Mouse (Mus musculus) heart, embryonic 15.5 days (tissue): ENCODE data around the gene Sox30. TPM values are rescaled to one million over a fixed set of nuclear protein-coding genes. Genes with fewer than 3 reads are reported as not detected.

Experiments
- ATAC-seq: fragments of 200-750 bp; cut with Nextera tagmentation; replicated peaks from 2 replicates; pipeline ENCODE4 v1.8.0; 2017; ENCODE audit warnings: low read depth, moderate TSS enrichment; ENCODE audit not compliant: insufficient number of reproducible peaks, insufficient read depth, low FRiP score
- H3K27ac ChIP-seq: fragments of 300-500 bp; sonication (generic); 2 replicates; pipeline ENCODE4 v1.5.1; 2015; ENCODE audit warnings: mild to moderate bottlenecking, inconsistent platforms
- H3K27me3 ChIP-seq: fragments of 300-500 bp; sonication (generic); 2 replicates; pipeline ENCODE4 v1.6.1; 2015; ENCODE audit warnings: inconsistent platforms
- H3K36me3 ChIP-seq: fragments of 300-500 bp; sonication (generic); 2 replicates; pipeline ENCODE4 v1.6.1; 2015; ENCODE audit warnings: mild to moderate bottlenecking, inconsistent platforms
- H3K4me1 ChIP-seq: fragments of 300-500 bp; sonication (generic); replicated peaks from 2 replicates; pipeline ENCODE4 v1.6.1; 2015; ENCODE audit warnings: inconsistent platforms
- H3K4me2 ChIP-seq: fragments of 300-500 bp; sonication (generic); 2 replicates; pipeline ENCODE4 v1.6.1; 2015; ENCODE audit warnings: inconsistent platforms, mild to moderate bottlenecking, moderate library complexity
- H3K4me3 ChIP-seq: fragments of 300-500 bp; sonication (generic); 2 replicates; pipeline ENCODE4 v1.5.1; 2015; ENCODE audit warnings: mild to moderate bottlenecking, inconsistent platforms
- H3K9ac ChIP-seq: fragments of 300-500 bp; sonication (generic); 2 replicates; pipeline ENCODE4 v1.6.1; 2015; ENCODE audit warnings: mild to moderate bottlenecking, inconsistent platforms
- H3K9me3 ChIP-seq: fragments of 300-500 bp; sonication (generic); replicated peaks from 2 replicates; pipeline ENCODE4 v1.6.1; 2016; ENCODE audit warnings: inconsistent platforms
- WGBS: fragments of 180-500 bp; shearing (Covaris S2); methylation state at CpG from one replicate; pipeline ENCODE4 v1.1.7; 2015; ENCODE audit warnings: mixed read lengths; 5-methylcytosine and 5-hydroxymethylcytosine counted together
- polyA plus RNA-seq: library from polyadenylated mRNA; unstranded; fragments of >200 nt; fragmentation: Nextera tagmentation; extraction: Ambion mirVana; gene quantifications from 2 replicates; pipeline ENCODE4 v1.2.1, GENCODE M21; 2015

Sox30 gene
- polyA plus RNA-seq, 1 experiment from 2014 or later, result 0.20 TPM

- H3K36me3 ChIP-seq, result no peaks in the 10 kb centered on the region
- ATAC-seq, result no peak
- no peak overlapping the region for H3K4me2 ChIP-seq
- no peak overlapping the region for H3K27ac ChIP-seq
- H3K4me3 ChIP-seq, result no peak overlapping the region
- no peaks in the 10 kb centered on the region; the same call in 1 of the 2 replicates for H3K4me1 ChIP-seq
- no peaks in the 10 kb centered on the region for H3K9me3 ChIP-seq
- no peaks in the 10 kb centered on the region for H3K27me3 ChIP-seq
- WGBS, result 68% methylated on average over 1 of the region's 1 CpGs
- no peak overlapping the region for H3K9ac ChIP-seq
Measured at GRCm38 (mm10) chr11:46020246-46020645, 40.1 kb downstream of the Sox30 start.

GRCm38 (mm10) chr11:46021850-46022249 is 41.7 kb downstream of the Sox30 start:
- no peak overlapping the region for H3K27ac ChIP-seq
- H3K4me1 ChIP-seq, result no peaks in the 10 kb centered on the region
- no peaks in the 10 kb centered on the region for H3K27me3 ChIP-seq
- H3K4me3 ChIP-seq, result no peak overlapping the region
- H3K9ac ChIP-seq, result no peak overlapping the region
- no peaks in the 10 kb centered on the region for H3K36me3 ChIP-seq
- no peak for ATAC-seq
- H3K9me3 ChIP-seq, result no peaks in the 10 kb centered on the region
- no peak overlapping the region for H3K4me2 ChIP-seq

GRCm38 (mm10) chr11:46022983-46023382 is 42.9 kb downstream of the Sox30 start:
- no peaks in the 10 kb centered on the region for H3K36me3 ChIP-seq
- no peak overlapping the region; the same call in 1 of the 2 replicates for H3K9ac ChIP-seq
- ATAC-seq, result no peak
- no peak overlapping the region for H3K27ac ChIP-seq
- no peak overlapping the region for H3K4me3 ChIP-seq
- H3K4me1 ChIP-seq, result no peaks in the 10 kb centered on the region
- no peak overlapping the region for H3K4me2 ChIP-seq
- no peaks in the 10 kb centered on the region for H3K9me3 ChIP-seq
- H3K27me3 ChIP-seq, result no peaks in the 10 kb centered on the region
- 58% methylated on average over 6 of the region's 6 CpGs for WGBS

- 43% methylated on average over 7 of the region's 7 CpGs for WGBS
- Histone ChIP-seq H3K9ac (no peak overlapping the region), H3K27ac (0 out of 2 replicates have a peak overlapping the region, but pooled peaks have one; percentile 13), H3K4me1 (peaks cover 8% of the 10 kb centered on the region), H3K36me3 (no peaks in the 10 kb centered on the region), H3K27me3 (no peaks in the 10 kb centered on the region), H3K9me3 (no peaks in the 10 kb centered on the region), H3K4me2 (no peak overlapping the region), H3K4me3 (no peak overlapping the region)
- ATAC-seq, result 0 out of 2 replicates have a peak, but pooled peaks have one; percentile 27
Measured at GRCm38 (mm10) chr11:46025962-46026392, 45.9 kb downstream of the Sox30 start.

- H3K4me3 ChIP-seq, result no peak overlapping the region
- H3K27me3 ChIP-seq, result no peaks in the 10 kb centered on the region
- no peaks in the 10 kb centered on the region for H3K36me3 ChIP-seq
- no peak overlapping the region for H3K27ac ChIP-seq
- 79% methylated on average over 6 of the region's 6 CpGs for WGBS
- no peak overlapping the region for H3K4me2 ChIP-seq
- no peak for ATAC-seq
- H3K4me1 ChIP-seq, result peaks cover 8% of the 10 kb centered on the region
- H3K9me3 ChIP-seq, result no peaks in the 10 kb centered on the region
- no peak overlapping the region for H3K9ac ChIP-seq
Measured at GRCm38 (mm10) chr11:46027952-46028814, 48.1 kb downstream of the Sox30 start.

GRCm38 (mm10) chr11:46029485-46029884 is 49.4 kb downstream of the Sox30 start:
- 21% methylated on average over 2 of the region's 2 CpGs for WGBS
- Histone ChIP-seq H3K9me3 (no peaks in the 10 kb centered on the region), H3K36me3 (no peaks in the 10 kb centered on the region), H3K4me2 (no peak overlapping the region), H3K9ac (no peak overlapping the region), H3K27ac (no peak overlapping the region), H3K4me3 (no peak overlapping the region), H3K27me3 (no peaks in the 10 kb centered on the region), H3K4me1 (peaks cover 8% of the 10 kb centered on the region)
- ATAC-seq, result no peak

- 90% methylated on average over 2 of the region's 2 CpGs for WGBS
- no peak overlapping the region for H3K27ac ChIP-seq
Measured at GRCm38 (mm10) chr11:46030026-46030425, 49.9 kb downstream of the Sox30 start.

GRCm38 (mm10) chr11:46031470-46031869 is 51.4 kb downstream of the Sox30 start:
- 51% methylated on average over 3 of the region's 3 CpGs for WGBS
- no peaks in the 10 kb centered on the region for H3K27me3 ChIP-seq
- ATAC-seq, result no peak
- H3K36me3 ChIP-seq, result no peaks in the 10 kb centered on the region
- H3K9me3 ChIP-seq, result no peaks in the 10 kb centered on the region
- no peak overlapping the region for H3K4me2 ChIP-seq
- no peak overlapping the region for H3K27ac ChIP-seq
- H3K9ac ChIP-seq, result no peak overlapping the region
- H3K4me1 ChIP-seq, result peaks cover 8% of the 10 kb centered on the region
- H3K4me3 ChIP-seq, result no peak overlapping the region

More at GRCm38 (mm10) chr11:46030026-46030425, 49.9 kb downstream of the Sox30 start:
- H3K27me3 ChIP-seq, result no peaks in the 10 kb centered on the region
- H3K4me1 ChIP-seq, result peaks cover 8% of the 10 kb centered on the region
- H3K9ac ChIP-seq, result no peak overlapping the region
- no peaks in the 10 kb centered on the region for H3K9me3 ChIP-seq
- no peak overlapping the region for H3K4me3 ChIP-seq
- no peak overlapping the region for H3K4me2 ChIP-seq
- H3K36me3 ChIP-seq, result no peaks in the 10 kb centered on the region
- no peak for ATAC-seq

- no peak overlapping the region for H3K9ac ChIP-seq
- no peak for ATAC-seq
- 82% methylated on average over 7 of the region's 7 CpGs for WGBS
Measured at GRCm38 (mm10) chr11:46032956-46033355, 52.8 kb downstream of the Sox30 start.

GRCm38 (mm10) chr11:46036374-46036773 is 56.3 kb downstream of the Sox30 start:
- Histone ChIP-seq H3K4me1 (peaks cover 3% of the 10 kb centered on the region; the same call in 1 of the 2 replicates), H3K4me3 (no peak overlapping the region), H3K36me3 (no peaks in the 10 kb centered on the region), H3K27me3 (no peaks in the 10 kb centered on the region), H3K9ac (no peak overlapping the region), H3K9me3 (no peaks in the 10 kb centered on the region), H3K27ac (no peak overlapping the region), H3K4me2 (no peak overlapping the region)
- WGBS, result 92% methylated on average over 10 of the region's 10 CpGs
- no peak for ATAC-seq

More at GRCm38 (mm10) chr11:46032956-46033355, 52.8 kb downstream of the Sox30 start:
- Histone ChIP-seq H3K4me3 (no peak overlapping the region), H3K9me3 (no peaks in the 10 kb centered on the region), H3K36me3 (no peaks in the 10 kb centered on the region), H3K4me1 (peaks cover 8% of the 10 kb centered on the region), H3K27me3 (no peaks in the 10 kb centered on the region), H3K4me2 (no peak overlapping the region), H3K27ac (no peak overlapping the region)

- no peak overlapping the region for H3K4me3 ChIP-seq
- H3K4me2 ChIP-seq, result 0 out of 2 replicates have a peak overlapping the region, but pooled peaks have one; percentile 1
- no peaks in the 10 kb centered on the region for H3K9me3 ChIP-seq
- no peak for ATAC-seq
- no peak overlapping the region for H3K27ac ChIP-seq
- peaks cover 3% of the 10 kb centered on the region; the same call in 1 of the 2 replicates for H3K4me1 ChIP-seq
- H3K27me3 ChIP-seq, result no peaks in the 10 kb centered on the region
- 66% methylated on average over 15 of the region's 15 CpGs for WGBS
- no peak overlapping the region for H3K9ac ChIP-seq
- H3K36me3 ChIP-seq, result no peaks in the 10 kb centered on the region
Measured at GRCm38 (mm10) chr11:46038901-46039300, 58.8 kb downstream of the Sox30 start.
